Mouse (Mus musculus) brain, adult 10 weeks (tissue): ENCODE results near the gene Plrg1. TPM values are rescaled to one million over a fixed set of nuclear protein-coding genes. Genes with fewer than 3 reads are reported as not detected.

Experiments used
- polyA plus RNA-seq: library from polyadenylated mRNA; stranded (reverse); fragments of 350-450 nt; fragmentation: Illumina TruSeq; extraction: RNeasy Lipid Tissue Mini Kit (QIAGEN cat#74804); gene quantifications from one replicate; pipeline ENCODE4 v1.2.3, GENCODE M21; 2015; ENCODE audit warnings: low read depth, low replicate concordance

Plrg1 gene
- 51.9 TPM for polyA plus RNA-seq

GRCm38 (mm10) chr3:83055281-83056038 is at the start of gene Plrg1:
Gene Plrg1, plus strand, starts transcription at chr3:83055522.

GRCm38 (mm10) chr3:83007557-83007956 is 47.8 kb upstream of the Plrg1 start, which contains the start of gene Fgg:
Gene Fgg, plus strand, starts transcription at chr3:83007724.

GRCm38 (mm10) chr3:83025475-83026301 is 29.6 kb upstream of the Plrg1 start, which contains the start of gene Fga:
Gene Fga, plus strand, starts transcription at chr3:83026076.

GRCm38 (mm10) chr3:83049680-83050079 is 5.6 kb upstream of the Plrg1 start, which contains the start of gene Fgb:
Gene Fgb, minus strand, starts transcription at chr3:83049863.

Other genes starting within 250 kb of the Plrg1 start
- gene Rbm46, start 179.0 kb upstream of the Plrg1 start, polyA plus RNA-seq, result 0.52 TPM
- 0.13 TPM for gene Lrat, start 151.5 kb upstream of the Plrg1 start, polyA plus RNA-seq
- gene Fgg, start 47.8 kb upstream of the Plrg1 start, polyA plus RNA-seq, result 0.45 TPM
- gene Fga, start 29.4 kb upstream of the Plrg1 start, polyA plus RNA-seq, result 0.70 TPM
- 0.15 TPM for gene Fgb, start 5.7 kb upstream of the Plrg1 start, polyA plus RNA-seq
- 0.80 TPM for gene Dchs2, start 72.4 kb downstream of the Plrg1 start, polyA plus RNA-seq